Mouse (Mus musculus) Muller cell, postnatal 12 days (primary cell): ENCODE results near the gene Tmc3.
A peak's percentile ranks its signal among the peaks of the same experiment; 100 is the strongest.

Experiments
- DNase-seq: peaks from one replicate; pipeline ENCODE4 v3.0.0-alpha.2; 2015; ENCODE audit errors: inconsistent ontology term

Tmc3 gene

GRCm38 (mm10) chr7:83584639-83585471, at the start of gene Tmc3:
Tmc3 (plus strand) TSS chr7:83584927.
- peak; percentile 46 for DNase-seq

- peak; percentile 17 for DNase-seq
Observed at GRCm38 (mm10) chr7:83541536-83542169, 43.1 kb upstream of the Tmc3 start.

- no peak for DNase-seq
Observed at GRCm38 (mm10) chr7:83548686-83549352, 35.9 kb upstream of the Tmc3 start.

- DNase-seq = no peak
Observed at GRCm38 (mm10) chr7:83549353-83549774, 35.4 kb upstream of the Tmc3 start.

GRCm38 (mm10) chr7:83549951-83550407, 34.7 kb upstream of the Tmc3 start:
- peak; percentile 33 for DNase-seq

GRCm38 (mm10) chr7:83554477-83554876, 30.2 kb upstream of the Tmc3 start:
- DNase-seq = no peak

- peak; percentile 81 for DNase-seq
Observed at GRCm38 (mm10) chr7:83556488-83556887, 28.2 kb upstream of the Tmc3 start.

- peak; percentile 48 for DNase-seq
Observed at GRCm38 (mm10) chr7:83558741-83559280, 25.9 kb upstream of the Tmc3 start.

- no peak for DNase-seq
Observed at GRCm38 (mm10) chr7:83559495-83559894, 25.2 kb upstream of the Tmc3 start.

- DNase-seq = no peak
Observed at GRCm38 (mm10) chr7:83561849-83562248, 22.9 kb upstream of the Tmc3 start.

GRCm38 (mm10) chr7:83564635-83565291, 20.0 kb upstream of the Tmc3 start:
- DNase-seq = no peak

GRCm38 (mm10) chr7:83565976-83566375, 18.8 kb upstream of the Tmc3 start:
- peak; percentile 91 for DNase-seq

GRCm38 (mm10) chr7:83567841-83568500, 16.8 kb upstream of the Tmc3 start:
- DNase-seq = peak; percentile 37

- no peak for DNase-seq
Observed at GRCm38 (mm10) chr7:83568815-83569214, 15.9 kb upstream of the Tmc3 start.

GRCm38 (mm10) chr7:83569436-83569835, 15.3 kb upstream of the Tmc3 start:
- no peak for DNase-seq

- peak; percentile 18 for DNase-seq
Observed at GRCm38 (mm10) chr7:83571077-83571476, 13.7 kb upstream of the Tmc3 start.

- DNase-seq = peak; percentile 62
Observed at GRCm38 (mm10) chr7:83571901-83572300, 12.8 kb upstream of the Tmc3 start.

- DNase-seq = peak; percentile 61
Observed at GRCm38 (mm10) chr7:83572451-83572850, 12.3 kb upstream of the Tmc3 start.

- DNase-seq = peak; percentile 91
Observed at GRCm38 (mm10) chr7:83580946-83581345, 3.8 kb upstream of the Tmc3 start.

- DNase-seq = no peak
Observed at GRCm38 (mm10) chr7:83594056-83594455, 9.3 kb downstream of the Tmc3 start.

- DNase-seq = no peak
Observed at GRCm38 (mm10) chr7:83597063-83597462, 12.3 kb downstream of the Tmc3 start.
